Mouse (Mus musculus) embryonic facial prominence, embryonic 14.5 days (tissue): Measurements from ENCODE around the gene Nos1. TPM values are rescaled to one million over a fixed set of nuclear protein-coding genes. Genes with fewer than 3 reads are reported as not detected.

Experiments
- ATAC-seq: fragments of 200-750 bp; cut with Nextera tagmentation; 2 replicates; pipeline ENCODE4 v1.8.0; 2017; ENCODE audit warnings: low read depth, moderate number of reproducible peaks, moderate TSS enrichment
- DNase-seq: peaks from one replicate; pipeline ENCODE4 v3.0.0-alpha.2; 2015; ENCODE audit warnings: low spot score
- H3K27ac ChIP-seq: fragments of 300-500 bp; sonication (generic); replicated peaks from 2 replicates; pipeline ENCODE4 v1.5.1; 2014; ENCODE audit warnings: low read depth, mild to moderate bottlenecking, low read length, moderate library complexity
- H3K27me3 ChIP-seq: fragments of 300-500 bp; sonication (generic); replicated peaks from 2 replicates; pipeline ENCODE4 v1.6.1; 2014; ENCODE audit warnings: low read length; ENCODE audit not compliant: control insufficient read depth, insufficient read depth
- H3K36me3 ChIP-seq: fragments of 300-500 bp; sonication (generic); 2 replicates; pipeline ENCODE4 v1.6.1; 2014; ENCODE audit warnings: low read length, mixed read lengths; ENCODE audit not compliant: control insufficient read depth, insufficient read depth
- H3K4me1 ChIP-seq: fragments of 300-500 bp; sonication (generic); 2 replicates; pipeline ENCODE4 v1.6.1; 2014; ENCODE audit warnings: antibody characterized with exemption, low read length; ENCODE audit not compliant: control insufficient read depth, insufficient read depth
- H3K4me2 ChIP-seq: fragments of 300-500 bp; sonication (generic); 2 replicates; pipeline ENCODE4 v1.6.1; 2014; ENCODE audit warnings: low read depth, mild to moderate bottlenecking, low read length, moderate library complexity, mixed read lengths
- H3K4me3 ChIP-seq: fragments of 300-500 bp; sonication (generic); 2 replicates; pipeline ENCODE4 v1.5.1; 2014; ENCODE audit warnings: low read depth, mild to moderate bottlenecking, low read length
- H3K9ac ChIP-seq: fragments of 300-500 bp; sonication (generic); 2 replicates; pipeline ENCODE4 v1.6.1; 2014; ENCODE audit warnings: low read depth, mild to moderate bottlenecking, low read length, moderate library complexity, mixed read lengths
- H3K9me3 ChIP-seq: fragments of 300-500 bp; sonication (generic); 2 replicates; pipeline ENCODE4 v1.6.1; 2016; ENCODE audit warnings: low read length; ENCODE audit not compliant: control insufficient read depth
- WGBS: fragments of 180-500 bp; shearing (Covaris S2); extraction: QIAGEN DNeasy Blood & Tissue Kit; methylation state at CpG from one replicate; pipeline ENCODE4 v1.1.7; 2014; 5-methylcytosine and 5-hydroxymethylcytosine counted together
- polyA plus RNA-seq: library from polyadenylated mRNA; unstranded; fragments of >200 nt; fragmentation: Nextera tagmentation; extraction: Ambion mirVana; gene quantifications from 2 replicates; pipeline ENCODE4 v1.2.1, GENCODE M21; 2014

Nos1 gene
- polyA plus RNA-seq, 1 experiment from 2014 or later: 2.5 TPM

GRCm38 (mm10) chr5:117937186-117937585 lies 156.4 kb downstream of the Nos1 start:
- Histone ChIP-seq H3K4me3 (no peak overlapping the region), H3K9me3 (no peaks in the 10 kb centered on the region), H3K27ac (no peak overlapping the region), H3K4me2 (no peak overlapping the region), H3K4me1 (no peaks in the 10 kb centered on the region), H3K27me3 (no peaks in the 10 kb centered on the region), H3K36me3 (no peaks in the 10 kb centered on the region), H3K9ac (no peak overlapping the region)
- ATAC-seq: no peak
- 84% methylated on average over 3 of the region's 3 CpGs for WGBS
- DNase-seq: no peak

GRCm38 (mm10) chr5:117938182-117938581 lies 157.3 kb downstream of the Nos1 start:
- 0 out of 2 replicates have a peak, but pooled peaks have one; percentile 47 for ATAC-seq
- 17% methylated on average over 14 of the region's 14 CpGs for WGBS

GRCm38 (mm10) chr5:117939402-117939801 lies 158.6 kb downstream of the Nos1 start:
- DNase-seq (no peak), ATAC-seq (no peak)
- H3K36me3 ChIP-seq: no peaks in the 10 kb centered on the region
- no peak overlapping the region for H3K27ac ChIP-seq
- no peak overlapping the region for H3K4me2 ChIP-seq
- H3K4me3 ChIP-seq: no peak overlapping the region
- no peaks in the 10 kb centered on the region for H3K27me3 ChIP-seq
- H3K9ac ChIP-seq: no peak overlapping the region
- no peaks in the 10 kb centered on the region for H3K4me1 ChIP-seq
- WGBS: 83% methylated on average over 8 of the region's 8 CpGs
- no peaks in the 10 kb centered on the region for H3K9me3 ChIP-seq

More at GRCm38 (mm10) chr5:117938182-117938581, 157.3 kb downstream of the Nos1 start:
- Histone ChIP-seq H3K4me2 (peak overlapping the region; percentile 48), H3K27ac (no peak overlapping the region), H3K4me1 (no peaks in the 10 kb centered on the region), H3K36me3 (no peaks in the 10 kb centered on the region), H3K9me3 (no peaks in the 10 kb centered on the region), H3K4me3 (peak overlapping the region; percentile 22), H3K27me3 (no peaks in the 10 kb centered on the region), H3K9ac (no peak overlapping the region)
- peak; percentile 25 for DNase-seq

- Histone ChIP-seq H3K4me1 (no peaks in the 10 kb centered on the region), H3K27me3 (no peaks in the 10 kb centered on the region), H3K27ac (no peak overlapping the region), H3K4me3 (no peak overlapping the region), H3K36me3 (no peaks in the 10 kb centered on the region), H3K4me2 (no peak overlapping the region), H3K9ac (no peak overlapping the region), H3K9me3 (no peaks in the 10 kb centered on the region)
- DNase-seq (no peak), ATAC-seq (no peak)
- WGBS: 69% methylated on average over 3 of the region's 3 CpGs
Observed at GRCm38 (mm10) chr5:117941552-117941951, 160.7 kb downstream of the Nos1 start.

- DNase-seq (no peak), ATAC-seq (no peak)
- Histone ChIP-seq H3K9ac (no peak overlapping the region), H3K4me1 (no peaks in the 10 kb centered on the region), H3K4me2 (no peak overlapping the region), H3K36me3 (no peaks in the 10 kb centered on the region), H3K27ac (no peak overlapping the region), H3K4me3 (no peak overlapping the region), H3K9me3 (no peaks in the 10 kb centered on the region), H3K27me3 (no peaks in the 10 kb centered on the region)
- WGBS: 19% methylated on average over 4 of the region's 4 CpGs
Observed at GRCm38 (mm10) chr5:117946605-117947004, 165.8 kb downstream of the Nos1 start.

- H3K9ac ChIP-seq: no peak overlapping the region
- H3K27me3 ChIP-seq: no peaks in the 10 kb centered on the region
- H3K4me3 ChIP-seq: no peak overlapping the region
- no peak for DNase-seq
- H3K36me3 ChIP-seq: no peaks in the 10 kb centered on the region
- ATAC-seq: no peak
- no peaks in the 10 kb centered on the region for H3K4me1 ChIP-seq
- WGBS: 82% methylated on average over 10 of the region's 10 CpGs
- no peaks in the 10 kb centered on the region for H3K9me3 ChIP-seq
- no peak overlapping the region for H3K27ac ChIP-seq
- no peak overlapping the region for H3K4me2 ChIP-seq
Observed at GRCm38 (mm10) chr5:117949393-117949792, 168.6 kb downstream of the Nos1 start.

GRCm38 (mm10) chr5:117953893-117954292 lies 173.1 kb downstream of the Nos1 start:
- no peak for DNase-seq

GRCm38 (mm10) chr5:117954429-117954828 lies 173.6 kb downstream of the Nos1 start:
- Histone ChIP-seq H3K4me2 (no peak overlapping the region), H3K4me3 (no peak overlapping the region), H3K36me3 (no peaks in the 10 kb centered on the region), H3K27me3 (no peaks in the 10 kb centered on the region), H3K9ac (no peak overlapping the region), H3K4me1 (no peaks in the 10 kb centered on the region), H3K9me3 (no peaks in the 10 kb centered on the region), H3K27ac (no peak overlapping the region)
- DNase-seq: no peak
- 79% methylated on average over 1 of the region's 1 CpGs for WGBS
- ATAC-seq: no peak

More at GRCm38 (mm10) chr5:117953893-117954292, 173.1 kb downstream of the Nos1 start:
- H3K4me3 ChIP-seq: no peak overlapping the region
- no peak overlapping the region for H3K9ac ChIP-seq
- H3K9me3 ChIP-seq: no peaks in the 10 kb centered on the region
- H3K4me1 ChIP-seq: no peaks in the 10 kb centered on the region
- ATAC-seq: no peak
- H3K4me2 ChIP-seq: no peak overlapping the region
- H3K27me3 ChIP-seq: no peaks in the 10 kb centered on the region
- H3K27ac ChIP-seq: no peak overlapping the region
- 83% methylated on average over 12 of the region's 12 CpGs for WGBS
- no peaks in the 10 kb centered on the region for H3K36me3 ChIP-seq

- peak; percentile 27 for DNase-seq
- 33% methylated on average over 10 of the region's 10 CpGs for WGBS
- H3K36me3 ChIP-seq: no peaks in the 10 kb centered on the region
- no peak overlapping the region for H3K27ac ChIP-seq
- H3K4me3 ChIP-seq: no peak overlapping the region
- H3K9me3 ChIP-seq: no peaks in the 10 kb centered on the region
- H3K9ac ChIP-seq: no peak overlapping the region
- no peaks in the 10 kb centered on the region for H3K4me1 ChIP-seq
- H3K4me2 ChIP-seq: no peak overlapping the region
- H3K27me3 ChIP-seq: no peaks in the 10 kb centered on the region
- no peak for ATAC-seq
Observed at GRCm38 (mm10) chr5:117955675-117956420, 175.0 kb downstream of the Nos1 start.
